Mouse (Mus musculus): Measurements from ENCODE around the gene Cysrt1.
"Not testable (repeated sequence)": the region's sequence is repeated elsewhere in the genome, so short reads cannot be mapped to it uniquely, and the experiment has no call there.

Cysrt1 gene

DNA sequence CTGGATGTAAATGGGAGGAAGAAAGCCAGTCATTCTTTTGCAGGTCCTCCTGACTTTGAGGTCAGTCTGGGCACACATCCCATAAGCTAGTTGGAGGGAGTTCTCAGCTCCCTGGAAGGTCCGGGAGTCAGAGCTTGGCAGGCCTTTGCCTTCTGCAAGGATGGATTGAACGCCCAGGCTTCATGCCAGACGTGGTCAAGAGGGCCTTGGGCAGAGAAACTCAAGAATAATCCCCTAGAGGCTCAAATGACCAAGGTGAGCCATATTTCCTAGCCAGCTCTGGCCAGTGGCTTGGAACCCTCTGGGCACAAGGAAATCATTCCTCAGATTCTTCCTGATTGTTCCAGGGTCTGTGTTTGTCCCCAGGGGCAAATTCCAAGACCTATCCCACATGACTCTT is 22.6 kb upstream of the Cysrt1 start:
- DNase-seq (ENCODE audit: low spot score), result no peak

DNA sequence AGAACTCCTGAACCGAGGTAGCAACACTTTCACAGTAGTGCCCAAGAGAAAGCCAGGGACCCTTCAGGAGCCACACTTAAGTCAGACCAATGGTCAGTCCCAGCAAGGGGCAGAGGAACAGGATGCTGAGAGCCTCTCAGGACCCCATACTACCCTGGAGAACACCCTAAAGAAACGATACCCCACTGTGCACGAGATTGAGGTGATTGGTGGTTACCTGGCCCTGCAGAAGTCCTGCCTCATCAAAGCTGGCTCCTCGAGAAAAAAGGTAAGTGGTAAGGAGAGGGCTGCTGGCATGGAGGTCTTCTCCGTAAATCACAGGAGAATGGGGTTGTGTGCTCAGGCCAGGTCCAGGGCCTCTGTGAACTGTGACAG is 22.0 kb upstream of the Cysrt1 start:
- no peak for DNase-seq (ENCODE audit: low spot score)

DNA sequence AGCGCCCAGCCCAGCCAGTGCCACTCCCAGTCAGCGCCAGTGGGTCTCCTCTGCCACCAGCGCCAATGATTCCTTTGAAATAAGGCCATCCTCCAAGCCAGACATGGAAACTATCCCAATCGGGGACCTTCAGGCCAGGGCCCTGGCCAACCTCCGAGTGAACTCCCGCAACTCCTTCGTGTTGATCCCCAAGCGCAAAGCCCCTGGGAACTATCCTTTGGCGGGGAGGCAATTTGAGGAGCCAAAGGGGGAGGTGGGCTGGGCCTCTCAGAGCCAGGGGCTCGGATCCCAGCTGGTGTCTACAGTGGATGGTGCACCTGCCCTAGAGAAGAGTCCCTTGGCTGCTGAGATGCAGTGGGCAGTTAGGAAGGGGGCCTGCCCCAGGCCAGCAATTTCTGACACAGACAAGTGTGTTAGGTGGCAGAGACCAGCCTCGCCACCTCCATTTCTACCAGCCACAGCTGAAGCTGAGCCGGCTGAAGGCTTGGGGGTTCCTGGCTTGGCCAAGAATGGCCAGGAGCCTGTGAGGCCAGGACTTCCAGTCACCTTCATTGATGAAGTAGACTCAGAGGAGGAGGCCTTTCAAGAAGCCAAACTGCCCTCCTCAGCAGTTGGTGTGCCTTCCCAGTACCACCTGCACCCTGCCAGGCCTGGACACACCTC is 21.5 kb upstream of the Cysrt1 start:
- no peak for DNase-seq (ENCODE audit: low spot score)

DNA sequence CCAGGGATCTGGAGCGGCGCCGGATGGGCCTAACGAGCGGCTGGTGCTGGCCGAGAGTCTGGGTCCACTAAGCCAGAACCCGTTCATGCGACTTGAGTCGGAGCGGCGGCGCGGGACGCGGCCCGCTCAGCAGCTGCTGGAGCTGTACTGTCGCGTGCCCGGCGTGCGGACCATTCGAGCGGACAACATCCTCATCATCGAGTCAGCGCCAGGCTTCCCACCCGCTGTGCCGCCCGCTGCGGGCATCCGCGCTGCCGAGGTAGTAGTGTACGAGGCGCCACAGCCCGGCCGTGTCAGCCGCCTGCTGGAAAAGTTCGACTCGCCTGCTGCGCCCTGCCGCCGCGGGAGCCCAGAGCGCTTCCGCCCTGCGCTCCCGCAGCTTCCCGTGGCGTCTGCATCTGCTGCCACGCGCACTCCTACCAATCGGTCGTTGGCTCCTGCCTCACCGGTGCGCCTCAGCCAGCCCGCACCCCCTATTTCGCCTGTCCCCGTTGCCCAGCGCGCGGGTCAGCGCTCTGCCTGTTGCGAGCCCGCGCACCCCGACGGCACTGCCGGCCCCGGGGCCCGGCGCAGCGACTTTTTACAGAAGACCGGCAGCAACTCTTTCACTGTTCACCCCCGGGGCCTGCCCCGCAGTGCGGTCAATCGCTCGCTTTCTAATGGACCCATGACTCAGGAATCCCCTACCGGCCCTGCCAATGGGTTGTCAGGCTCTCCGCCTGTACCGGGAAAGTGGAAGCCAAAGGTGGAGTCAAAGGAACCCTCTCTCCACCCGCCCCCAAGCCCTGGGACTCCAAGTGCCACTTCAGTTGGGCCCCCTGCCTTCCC is 20.8 kb upstream of the Cysrt1 start:
- DNase-seq (ENCODE audit: low spot score), result no peak

DNA sequence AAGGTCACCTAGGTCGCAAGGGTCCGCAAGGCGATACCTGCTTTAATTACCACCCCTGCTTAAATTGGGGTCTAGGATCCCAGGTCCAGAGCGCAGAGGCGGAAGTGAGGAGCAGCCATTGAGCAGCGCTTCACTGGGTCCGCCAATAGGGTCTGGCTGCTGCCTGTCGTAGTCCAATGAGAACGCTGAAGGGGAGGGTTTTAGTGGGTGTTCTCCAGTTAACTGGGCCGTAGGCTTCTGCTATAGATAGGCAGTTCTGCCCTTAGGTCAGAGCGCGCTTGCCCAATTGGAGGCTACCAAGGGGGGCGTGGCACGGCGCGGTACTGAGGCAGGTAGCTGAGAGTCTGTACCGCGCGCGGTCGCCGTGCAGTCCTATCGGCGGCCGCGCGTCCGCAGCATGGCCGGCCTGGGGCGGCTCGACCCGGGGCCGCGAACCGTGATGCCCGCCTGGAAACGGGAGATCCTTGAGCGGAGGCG is 20.1 kb upstream of the Cysrt1 start, which contains the start of gene Tprn:
Tprn (plus strand) TSS at position 328 of the 477 bp plus-strand sequence.
- DNase-seq (ENCODE audit: low spot score), result peak; percentile 98

DNA sequence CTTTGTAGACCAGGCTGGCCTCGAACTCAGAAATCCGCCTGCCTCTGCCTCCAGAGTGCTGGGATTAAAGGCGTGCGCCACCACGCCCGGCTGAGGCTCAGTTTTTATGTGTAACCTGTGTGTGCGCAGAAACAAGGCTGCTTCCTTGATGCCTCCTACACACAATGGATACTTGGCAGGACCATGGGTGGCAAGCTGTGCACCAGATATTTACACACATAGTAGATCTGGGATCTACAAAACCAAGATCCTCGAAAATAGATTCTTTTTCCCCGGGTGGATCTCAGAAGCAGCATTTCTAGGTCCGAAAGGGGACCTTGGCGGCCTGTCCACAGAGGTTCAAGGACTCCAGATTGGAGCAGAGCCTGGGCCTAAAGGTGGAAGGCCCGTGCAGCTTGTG is 19.6 kb upstream of the Cysrt1 start:
- DNase-seq (ENCODE audit: low spot score), result no peak

DNA sequence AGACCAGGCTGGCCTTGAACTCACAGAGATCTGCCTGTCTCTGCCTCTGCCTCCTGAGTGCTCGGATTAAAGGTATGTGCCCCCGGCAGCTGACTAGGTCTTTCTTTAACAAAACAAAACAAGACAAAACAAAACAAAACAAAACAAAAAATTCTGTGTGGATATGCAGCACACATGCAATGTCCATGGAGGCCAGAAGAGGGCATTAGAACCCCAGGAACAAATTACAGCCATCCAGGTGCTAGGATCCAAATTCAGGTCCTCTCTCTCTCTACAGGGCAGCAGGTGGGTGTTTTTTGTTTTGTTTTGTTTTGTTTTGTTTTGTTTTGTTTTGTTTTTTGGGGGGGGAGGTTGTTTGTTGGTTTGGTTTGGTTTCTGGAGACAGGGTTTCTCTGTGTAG is 16.6 kb upstream of the Cysrt1 start:
- DNase-seq (ENCODE audit: low spot score), result no peak

DNA sequence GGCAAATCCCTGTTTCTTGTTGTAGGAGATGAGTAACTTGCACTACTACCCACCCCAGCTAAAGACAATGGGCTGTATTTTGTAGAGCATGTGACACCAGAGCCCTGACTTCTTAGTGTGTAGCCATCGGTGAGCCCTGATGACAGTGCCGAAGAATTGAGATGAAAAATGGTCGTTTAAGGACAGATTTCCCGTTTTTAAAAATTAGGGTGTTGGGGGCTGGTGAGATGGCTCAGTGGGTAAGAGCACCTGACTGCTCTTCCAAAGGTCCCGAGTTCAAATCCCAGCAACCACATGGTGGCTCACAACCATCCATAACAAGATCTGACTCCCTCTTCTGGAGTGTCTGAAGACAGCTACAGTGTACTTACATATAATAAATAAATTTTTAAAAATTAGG is 15.0 kb upstream of the Cysrt1 start:
- DNase-seq (ENCODE audit: low spot score), result not testable (repeated sequence)

DNA sequence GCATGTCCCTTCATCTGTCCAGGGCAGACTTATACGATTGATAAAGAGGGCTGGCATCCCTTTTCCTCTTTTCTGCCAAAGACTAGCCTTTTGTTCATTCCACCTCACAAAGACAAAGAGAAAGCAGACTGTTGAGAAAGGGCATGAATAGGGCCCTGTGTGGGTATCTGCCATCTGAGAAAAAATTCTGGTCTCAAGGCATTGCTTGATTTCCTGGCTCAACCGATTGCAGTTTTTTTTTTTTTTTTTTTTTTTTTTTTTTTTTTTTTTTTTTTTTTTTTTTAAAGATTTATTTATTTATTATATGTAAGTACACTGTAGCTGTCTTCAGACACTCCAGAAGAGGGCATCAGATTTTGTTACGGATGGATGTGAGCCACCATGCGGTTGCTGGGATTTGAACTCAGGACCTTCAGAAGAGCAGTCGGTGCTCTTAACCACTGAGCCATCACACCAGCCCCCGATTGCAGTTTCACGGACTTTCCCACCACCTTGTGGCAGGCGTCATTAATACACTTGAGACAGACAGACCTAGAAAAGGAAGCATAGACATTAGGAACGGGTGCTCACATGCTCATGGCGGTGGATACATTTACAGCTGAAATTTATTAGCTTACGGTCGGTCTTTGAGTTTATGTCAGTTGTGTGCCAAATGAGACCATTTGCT is 14.3 kb upstream of the Cysrt1 start:
- DNase-seq (ENCODE audit: low spot score), result peak; percentile 55

DNA sequence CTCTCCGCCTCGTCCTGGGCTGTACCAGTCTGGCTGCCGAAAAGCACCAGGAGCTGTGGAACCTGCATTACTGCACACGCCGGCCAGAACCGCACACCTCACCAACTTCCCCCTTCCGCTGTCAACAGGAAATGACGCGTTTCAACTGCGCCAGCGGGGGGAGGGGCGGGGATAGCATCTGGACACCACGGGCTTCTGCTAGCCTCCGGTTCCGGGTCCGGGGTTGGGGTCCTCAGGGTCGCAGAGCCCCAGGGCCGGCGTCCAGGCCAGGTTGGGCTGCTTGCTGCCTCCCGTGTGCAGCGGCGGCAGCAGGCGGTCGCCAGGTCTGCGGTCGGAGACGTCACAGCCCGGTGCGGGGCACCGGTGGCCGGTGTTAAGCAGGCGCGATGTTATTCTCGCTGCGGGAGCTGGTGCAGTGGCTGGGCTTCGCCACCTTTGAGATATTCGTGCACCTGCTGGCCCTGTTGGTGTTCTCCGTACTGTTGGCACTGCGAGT is 13.1 kb upstream of the Cysrt1 start, which contains the start of gene Tmem203:
Tmem203 (plus strand) TSS at position 156 of the 496 bp plus-strand sequence.
- DNase-seq (ENCODE audit: low spot score), result peak; percentile 96

DNA sequence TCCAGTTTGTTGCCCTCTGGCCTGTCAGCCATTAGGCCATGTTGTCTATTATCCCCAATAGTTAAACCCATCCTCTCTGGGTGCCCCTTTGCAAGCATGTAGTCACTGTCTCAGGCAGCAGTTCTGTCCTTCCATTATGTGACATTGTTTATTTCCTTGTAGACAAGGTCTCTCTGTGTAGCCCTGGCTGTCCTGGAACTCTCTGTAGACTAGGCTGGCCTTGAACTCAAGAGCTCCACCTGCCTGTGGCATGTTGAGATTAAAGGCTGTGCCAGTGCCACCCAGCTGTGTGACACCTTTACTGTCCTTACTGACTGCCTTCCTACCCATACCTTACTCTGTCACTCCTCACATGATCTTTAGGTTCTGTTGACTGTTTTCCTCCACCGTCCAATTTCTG is 10.1 kb upstream of the Cysrt1 start:
- no peak for DNase-seq (ENCODE audit: low spot score)

DNA sequence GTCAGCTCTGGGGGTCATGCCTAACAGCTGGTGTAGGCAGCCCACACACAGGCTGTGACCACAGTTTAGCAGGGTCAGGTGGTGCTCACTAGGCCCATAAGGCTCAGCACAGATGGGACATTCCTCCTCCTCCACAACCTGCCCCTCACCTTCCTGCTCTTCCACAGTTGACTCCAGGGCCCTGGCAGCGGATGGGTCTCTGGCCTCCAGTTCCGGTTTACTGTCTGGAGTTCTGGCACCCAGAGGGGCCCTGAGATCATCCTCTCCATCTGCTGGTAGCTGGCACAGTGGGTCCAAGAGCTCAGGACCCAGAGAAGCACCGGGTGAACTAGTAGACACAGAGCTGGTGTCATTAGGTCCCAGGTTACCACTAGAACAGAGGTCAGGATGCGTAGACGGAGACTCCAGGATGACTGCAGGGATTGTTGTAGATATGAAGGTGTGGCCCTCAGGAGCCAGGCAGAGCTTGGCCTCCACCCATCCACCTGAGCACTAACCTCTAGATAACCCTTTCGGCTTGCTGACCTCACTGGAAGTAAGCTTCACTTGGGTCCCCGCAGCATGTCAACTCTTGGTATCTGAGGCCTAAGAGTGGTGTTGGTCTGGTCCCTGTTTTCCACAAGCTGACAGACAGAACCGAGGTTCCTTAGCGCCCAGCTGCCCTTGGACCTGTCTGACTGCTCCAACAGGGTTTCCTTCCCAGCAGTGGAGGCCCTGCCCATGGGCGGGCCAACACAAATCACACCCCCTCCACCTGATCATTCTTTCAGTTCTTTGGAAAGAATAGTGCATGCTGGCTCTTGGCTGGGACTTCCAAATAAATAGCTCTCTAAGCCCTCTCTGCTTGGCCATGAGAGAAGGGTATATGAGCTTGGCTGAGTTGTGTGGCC is 4.2 kb upstream of the Cysrt1 start, which contains the start of gene AL732309.1:
AL732309.1 (minus strand) TSS at position 681 of the 890 bp plus-strand sequence.
- DNase-seq (ENCODE audit: low spot score), result no peak

DNA sequence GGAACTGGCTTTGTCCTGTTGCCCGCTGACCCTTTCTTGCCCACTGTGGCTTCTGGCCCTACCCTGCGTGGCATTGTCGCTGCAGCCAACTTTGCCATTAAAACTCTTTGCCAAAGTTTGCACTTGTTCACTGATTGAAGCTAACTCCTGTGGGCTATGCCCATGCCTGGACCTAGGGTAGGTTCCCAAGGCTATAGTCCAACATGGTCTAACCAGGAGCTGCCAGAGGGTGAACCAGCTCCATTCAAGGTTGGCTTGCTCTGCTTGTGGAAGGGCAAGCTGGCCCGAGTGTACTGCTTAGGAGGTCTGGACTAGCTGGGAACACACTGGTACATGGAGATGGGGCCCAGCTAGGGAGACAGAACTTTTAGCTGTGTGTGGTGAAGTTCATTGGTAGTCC is 1.9 kb upstream of the Cysrt1 start:
- DNase-seq (ENCODE audit: low spot score), result no peak

DNA sequence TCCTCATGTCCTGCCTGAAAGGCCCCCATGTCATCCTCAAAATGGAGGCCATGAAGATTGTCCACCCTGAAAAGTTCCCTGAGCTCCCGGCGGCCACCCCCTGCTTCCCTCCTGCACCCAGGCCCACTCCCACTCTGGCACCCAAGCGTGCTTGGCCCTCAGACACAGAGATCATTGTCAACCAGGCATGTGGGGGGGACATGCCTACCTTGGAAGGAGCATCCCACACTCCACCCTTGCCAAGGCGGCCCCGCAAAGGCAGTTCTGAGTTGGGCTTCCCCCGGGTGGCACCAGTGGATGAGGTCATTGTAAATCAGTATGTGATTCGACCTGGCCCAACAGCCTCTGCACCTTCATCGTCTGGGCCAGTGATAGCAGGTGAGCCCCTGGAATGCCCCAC is 1.1 kb upstream of the Cysrt1 start:
- no peak for DNase-seq (ENCODE audit: low spot score)

DNA sequence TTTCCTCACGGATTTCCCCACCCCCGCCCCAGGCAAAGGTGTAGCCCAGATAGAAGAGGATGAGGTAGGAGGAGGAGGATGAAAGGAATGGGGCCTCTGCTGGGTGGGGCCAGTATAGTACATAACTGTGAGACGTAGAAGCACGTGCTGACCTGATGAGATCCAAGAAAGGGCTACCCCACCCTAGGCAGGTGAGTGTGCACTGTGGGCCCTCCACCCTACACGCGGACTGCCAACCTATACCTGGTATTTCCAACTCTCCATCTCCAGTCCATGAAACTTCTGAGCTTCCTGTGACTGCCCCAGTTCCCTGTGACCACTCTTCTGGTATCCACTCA is 845 bp downstream of the Cysrt1 start:
- DNase-seq (ENCODE audit: low spot score), result no peak

DNA sequence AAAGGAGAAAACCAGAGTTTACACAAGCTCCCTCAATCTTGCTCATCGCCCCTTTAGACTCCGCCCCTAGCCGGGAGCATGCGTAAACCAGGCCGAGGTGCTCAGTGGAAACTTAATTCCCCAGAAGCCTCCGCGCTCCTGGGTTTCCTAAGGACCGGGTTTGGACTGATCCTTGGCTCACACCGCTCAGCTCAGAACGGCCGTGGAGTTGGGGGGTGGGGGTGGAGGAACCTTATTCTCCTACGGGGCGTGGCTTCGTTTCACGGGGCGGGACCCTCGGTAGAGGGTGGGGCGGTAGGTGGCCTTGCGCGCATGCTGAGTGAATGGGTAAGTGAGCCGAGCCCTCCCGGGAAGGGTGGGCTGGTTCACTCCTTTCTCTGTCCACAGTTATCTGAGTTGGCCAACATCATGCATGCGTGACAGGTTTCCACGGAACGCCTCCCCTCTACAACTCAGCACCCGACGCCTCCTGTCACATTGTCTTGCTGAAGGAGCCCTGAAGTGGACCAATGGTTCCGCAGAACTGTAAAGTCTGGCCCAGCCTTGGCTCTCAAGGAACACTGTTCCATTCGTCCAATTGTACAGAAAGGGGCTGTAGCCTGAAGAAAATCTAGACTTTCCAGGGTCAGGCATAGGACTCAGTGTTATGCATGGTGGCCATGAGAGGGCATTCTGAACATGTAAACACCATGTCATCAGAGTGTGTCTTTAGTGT is 1.4 kb downstream of the Cysrt1 start:
- peak; percentile 87 for DNase-seq (ENCODE audit: low spot score)

DNA sequence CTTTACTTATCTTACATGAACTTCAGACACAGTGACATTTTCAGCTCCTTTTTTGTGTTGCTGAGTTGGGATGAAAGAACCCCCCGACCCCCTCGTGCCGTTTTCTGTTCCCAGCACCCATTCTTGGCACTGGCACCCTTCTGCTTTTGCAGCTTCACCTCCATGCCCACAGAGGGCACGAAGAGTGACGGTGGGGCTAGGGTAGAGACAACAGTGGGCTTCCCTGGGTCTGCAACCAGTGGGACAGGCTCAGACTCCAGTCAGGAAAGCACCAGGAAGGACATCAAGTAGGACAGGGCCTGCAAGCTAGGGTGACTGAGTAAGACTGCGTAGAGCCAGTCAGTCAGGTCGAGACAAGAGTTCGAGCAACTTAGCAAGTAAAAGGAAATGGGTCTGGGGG is 1.9 kb downstream of the Cysrt1 start:
- no peak for DNase-seq (ENCODE audit: low spot score)

DNA sequence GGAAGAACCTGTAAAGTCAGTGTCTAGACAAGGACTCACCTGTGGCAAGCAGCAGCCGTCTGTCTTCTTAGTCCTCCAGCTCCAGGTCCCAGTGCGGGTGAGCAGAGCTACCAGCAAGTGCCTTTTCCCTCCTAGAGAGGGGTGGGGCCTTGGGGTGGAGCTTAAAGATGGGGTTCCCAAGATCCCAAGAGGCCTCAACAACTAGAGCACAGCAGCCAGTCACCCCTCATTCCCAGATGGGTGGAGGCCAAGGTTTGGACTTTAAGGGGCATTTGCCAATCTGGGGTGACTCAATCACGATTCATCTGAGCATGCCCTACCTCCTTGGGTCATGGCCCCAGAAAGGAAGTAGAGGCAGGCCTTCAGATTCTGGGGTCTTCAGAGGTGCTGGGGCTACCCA is 2.5 kb downstream of the Cysrt1 start:
- DNase-seq (ENCODE audit: low spot score), result no peak

DNA sequence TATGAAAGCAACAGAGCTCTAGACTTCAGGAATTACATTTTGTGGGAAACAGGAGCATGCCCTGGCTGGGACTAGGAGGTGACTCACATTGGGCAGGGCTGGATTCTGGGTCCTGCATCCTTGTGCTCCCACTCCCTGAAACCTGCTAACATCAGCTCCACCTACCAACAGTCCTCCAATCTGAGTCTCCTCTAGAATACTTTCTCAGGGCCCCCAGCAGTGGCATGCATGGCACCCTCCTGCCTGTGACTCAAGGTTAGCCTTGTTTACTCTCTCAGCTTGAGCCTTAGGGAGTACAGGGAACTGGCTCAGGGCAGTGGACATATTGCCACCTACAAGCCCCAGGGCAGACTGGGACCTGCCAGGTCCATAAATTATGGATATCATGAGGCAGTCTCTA is 4.1 kb downstream of the Cysrt1 start:
- no peak for DNase-seq (ENCODE audit: low spot score)

DNA sequence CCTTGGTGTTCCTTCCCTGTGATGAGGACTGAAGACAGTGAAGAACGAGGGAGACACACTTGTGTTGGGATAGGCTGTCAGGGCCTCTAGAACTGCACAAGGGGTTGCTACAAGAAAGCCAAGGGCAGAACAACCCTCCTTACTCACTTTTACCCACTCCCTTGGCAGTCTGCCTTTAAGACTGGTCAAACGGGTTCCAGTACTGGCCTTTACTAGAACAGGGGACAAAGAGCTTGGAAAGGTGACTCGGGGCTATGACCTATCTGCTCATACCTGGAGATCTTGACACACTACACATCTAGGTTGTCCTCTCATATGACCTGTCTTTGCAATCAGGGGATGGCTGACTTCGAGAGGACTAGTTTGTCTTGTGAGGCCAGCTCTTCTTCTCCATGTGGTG is 4.7 kb downstream of the Cysrt1 start:
- no peak for DNase-seq (ENCODE audit: low spot score)

DNA sequence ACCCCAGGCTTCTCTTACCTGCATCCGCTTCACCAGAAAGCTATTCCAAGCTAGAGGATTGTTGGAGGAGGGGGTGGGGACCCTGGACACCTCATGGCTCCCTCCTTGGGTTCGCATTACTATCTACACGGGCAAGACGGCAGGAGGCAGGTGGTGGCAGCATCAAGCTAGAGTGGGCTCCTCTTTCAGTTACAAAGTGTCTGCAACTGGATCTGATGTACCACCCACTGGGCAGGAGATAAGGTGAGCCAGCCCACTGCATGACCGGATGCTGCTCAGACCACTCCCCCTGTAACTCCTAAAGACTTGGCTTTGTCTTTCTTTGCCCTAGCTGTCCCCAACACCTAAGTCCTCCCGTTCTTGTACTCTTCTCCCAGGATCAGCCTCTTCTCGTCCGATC is 5.6 kb downstream of the Cysrt1 start, which contains the start of gene Rnf224:
Rnf224 (minus strand) TSS at position 174 of the 400 bp plus-strand sequence.
- DNase-seq (ENCODE audit: low spot score), result no peak
